In the genomic region with DNA sequence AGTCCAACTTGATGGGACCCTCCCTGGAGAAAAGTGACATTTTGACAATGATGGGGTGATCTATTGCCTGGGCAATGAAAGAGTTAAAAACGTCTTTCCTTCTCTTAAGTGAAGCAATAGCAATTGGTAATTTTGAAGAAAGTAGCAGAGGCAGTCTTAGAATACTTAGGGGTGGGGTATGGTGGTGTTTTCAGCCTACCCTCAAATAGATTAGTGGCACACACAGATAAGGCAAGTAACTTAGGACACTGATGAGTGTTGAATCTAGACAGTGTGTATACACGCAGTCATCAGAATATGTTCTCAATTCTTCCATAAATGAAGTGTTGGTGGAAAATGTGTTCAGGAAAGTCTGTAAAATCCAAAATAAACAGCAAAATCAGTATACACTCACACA, we compare ENCODE assay signal across 25 mouse cellular contexts. TPM values are rescaled to one million over a fixed set of nuclear protein-coding genes. Genes with fewer than 3 reads are reported as not detected.
DNase-seq lines count a peak whose midpoint lies in the region; ATAC-seq and TF ChIP-seq lines count a peak whose summit lies in the region.
"Had no signal": no experiment of that assay in that cellular context is flagged by ENCODE, and none has a peak within 500 bp of the region (broad histone marks: within the 10 kb centered on the region; RNA-seq: fewer than 3 reads in every experiment).

No protein-coding gene starts in this region.

- no peak for TF ChIP-seq EP300 in lung, postnatal 0 days (IDR thresholded peaks at IDR 0.05)

- 30% methylated on average over 2 of the region's 2 CpGs for WGBS in liver, embryonic 11.5 days
- WGBS in liver, embryonic 15.5 days (ENCODE audit: insufficient replicate concordance) = 20% methylated on average over 2 of the region's 2 CpGs
- 43% methylated on average over 2 of the region's 2 CpGs for WGBS in small intestine, adult 2 months
- 57% methylated on average over 2 of the region's 2 CpGs for WGBS in lung, postnatal 0 days
- 71% methylated on average over 2 of the region's 2 CpGs for WGBS in midbrain, embryonic 13.5 days
- 68% methylated on average over 2 of the region's 2 CpGs for WGBS in limb, embryonic 10.5 days

- no peak overlapping the region for H3K4me3 ChIP-seq in liver, embryonic 11.5 days (ENCODE audit: low read depth, low read length)
- peak overlapping the region; percentile 46 for H3K4me3 ChIP-seq in erythroblast, embryonic 14.5 days (replicated peaks)
- H3K4me3 ChIP-seq in liver, embryonic 15.5 days (replicated peaks) = 0 out of 2 replicates have a peak overlapping the region, but pooled peaks have one; percentile 2
- no peak overlapping the region for H3K4me3 ChIP-seq in small intestine, adult 2 months (ENCODE audit: low read depth, low read length)
- no peak overlapping the region for H3K4me3 ChIP-seq in lung, postnatal 0 days (ENCODE audit: low read depth, low read length)
- no peak overlapping the region for H3K4me3 ChIP-seq in midbrain, embryonic 13.5 days (replicated peaks)
- H3K4me3 ChIP-seq in limb, embryonic 10.5 days = no peak overlapping the region
- H3K4me3 ChIP-seq: embryonic facial prominence, embryonic 12.5 days; forebrain, embryonic 12.5 days; heart, adult 2 months; heart, embryonic 15.5 days; hindbrain, embryonic 13.5 days; midbrain, embryonic 15.5 days; neural tube, embryonic 15.5 days had no signal

- no peaks in the 10 kb centered on the region for H3K9me3 ChIP-seq in liver, embryonic 11.5 days (ENCODE audit: control insufficient read depth, low read length)
- peaks cover 4% of the 10 kb centered on the region; the same call in 1 of the 2 replicates for H3K9me3 ChIP-seq in erythroblast, embryonic 14.5 days (ENCODE audit: control insufficient read depth, low read length)
- no peaks in the 10 kb centered on the region for H3K9me3 ChIP-seq in liver, embryonic 15.5 days (replicated peaks)
- no peaks in the 10 kb centered on the region for H3K9me3 ChIP-seq in lung, postnatal 0 days (ENCODE audit: low read length)
- no peaks in the 10 kb centered on the region for H3K9me3 ChIP-seq in midbrain, embryonic 13.5 days
- H3K9me3 ChIP-seq in limb, embryonic 10.5 days (replicated peaks) = no peaks in the 10 kb centered on the region
- H3K9me3 ChIP-seq: embryonic facial prominence, embryonic 12.5 days; forebrain, embryonic 12.5 days; heart, embryonic 15.5 days; hindbrain, embryonic 13.5 days; midbrain, embryonic 15.5 days; neural tube, embryonic 15.5 days had no signal

- H3K9ac ChIP-seq in liver, embryonic 11.5 days (ENCODE audit: low read depth, low read length) = no peak overlapping the region
- peak overlapping the region; percentile 40; the same call in 1 of the 2 replicates for H3K9ac ChIP-seq in liver, embryonic 15.5 days
- no peak overlapping the region for H3K9ac ChIP-seq in lung, postnatal 0 days (replicated peaks; ENCODE audit: low read depth)
- no peak overlapping the region for H3K9ac ChIP-seq in midbrain, embryonic 13.5 days (replicated peaks)
- H3K9ac ChIP-seq: embryonic facial prominence, embryonic 12.5 days; forebrain, embryonic 12.5 days; forebrain, postnatal 0 days; heart, embryonic 15.5 days; hindbrain, embryonic 13.5 days; midbrain, embryonic 15.5 days; neural tube, embryonic 15.5 days had no signal

- no peak for DNase-seq in liver, embryonic 11.5 days (ENCODE audit: low spot score)
- no peak for DNase-seq in liver
- DNase-seq in lung, postnatal 0 days (ENCODE audit: low spot score) = no peak
- no peak for DNase-seq in limb, embryonic 10.5 days (ENCODE audit: low spot score)
- DNase-seq: adrenal gland, postnatal 36 days; cerebellum, adult 9-10 months; cerebellum, postnatal 36 days; embryo, embryonic 11 days; forebrain, postnatal 0 days; heart, adult 2 months; kidney, postnatal 10 days; layer of hippocampus, postnatal 36 days; lung, postnatal 4 days; right cerebral cortex, adult 18-20 months; right cerebral cortex, postnatal 4 days had no signal

- no peak for TF ChIP-seq POLR2A in small intestine, adult 2 months (IDR thresholded peaks at IDR 0.05; ENCODE audit: low read depth, low read length)

- peak overlapping the region; percentile 33 for H3K4me2 ChIP-seq in liver, embryonic 11.5 days
- H3K4me2 ChIP-seq in liver, embryonic 15.5 days = peak overlapping the region; percentile 61
- no peak overlapping the region for H3K4me2 ChIP-seq in lung, postnatal 0 days (replicated peaks; ENCODE audit: low read depth, low read length)
- no peak overlapping the region for H3K4me2 ChIP-seq in midbrain, embryonic 13.5 days (replicated peaks)
- H3K4me2 ChIP-seq: embryonic facial prominence, embryonic 12.5 days; forebrain, embryonic 12.5 days; heart, embryonic 15.5 days; hindbrain, embryonic 13.5 days; midbrain, embryonic 15.5 days; neural tube, embryonic 15.5 days had no signal

- H3K4me1 ChIP-seq in liver, embryonic 11.5 days (replicated peaks; ENCODE audit: control insufficient read depth, insufficient read depth, low read length) = peaks cover 42% of the 10 kb centered on the region
- H3K4me1 ChIP-seq in erythroblast, embryonic 14.5 days (ENCODE audit: control insufficient read depth) = peaks cover 96% of the 10 kb centered on the region
- peaks cover 94% of the 10 kb centered on the region for H3K4me1 ChIP-seq in liver, embryonic 15.5 days (replicated peaks)
- peaks cover 14% of the 10 kb centered on the region; the same call in 1 of the 2 replicates for H3K4me1 ChIP-seq in small intestine, adult 2 months (ENCODE audit: control insufficient read depth, insufficient read depth, insufficient read length, low read length)
- H3K4me1 ChIP-seq in lung, postnatal 0 days (ENCODE audit: insufficient read depth, low read depth, low read length) = peaks cover 2% of the 10 kb centered on the region; the same call in 1 of the 2 replicates
- peaks cover 4% of the 10 kb centered on the region for H3K4me1 ChIP-seq in midbrain, embryonic 13.5 days (replicated peaks)
- H3K4me1 ChIP-seq in limb, embryonic 10.5 days = peaks cover 5% of the 10 kb centered on the region
- H3K4me1 ChIP-seq: embryonic facial prominence, embryonic 12.5 days had no signal

- no peak for TF ChIP-seq CTCF in small intestine, adult 2 months (IDR thresholded peaks at IDR 0.05; ENCODE audit: extremely low read depth, insufficient read length, insufficient replicate concordance, low read depth, low read length)
- TF ChIP-seq CTCF in lung, postnatal 0 days (IDR thresholded peaks at IDR 0.05) = no peak

- peak; percentile 76 for ATAC-seq in liver, embryonic 11.5 days (replicated peaks; ENCODE audit: low FRiP score)
- ATAC-seq in liver, embryonic 15.5 days (ENCODE audit: insufficient read depth) = peak; percentile 65
- ATAC-seq in lung, postnatal 0 days = no peak
- ATAC-seq in midbrain, embryonic 13.5 days = no peak
- ATAC-seq: forebrain, postnatal 0 days; midbrain, embryonic 15.5 days had no signal

- peak overlapping the region; percentile 90 for H3K27ac ChIP-seq in liver, embryonic 11.5 days (ENCODE audit: low read depth, low read length)
- H3K27ac ChIP-seq in liver, embryonic 15.5 days (replicated peaks) = peak overlapping the region; percentile 99
- 0 out of 2 replicates have a peak overlapping the region, but pooled peaks have one; percentile 3 for H3K27ac ChIP-seq in small intestine, adult 2 months (ENCODE audit: insufficient read depth, low read depth, low read length)
- no peak overlapping the region for H3K27ac ChIP-seq in lung, postnatal 0 days (ENCODE audit: low read length)
- no peak overlapping the region for H3K27ac ChIP-seq in midbrain, embryonic 13.5 days
- no peak overlapping the region for H3K27ac ChIP-seq in limb, embryonic 10.5 days
- H3K27ac ChIP-seq: embryonic facial prominence, embryonic 12.5 days; forebrain, embryonic 12.5 days; heart, adult 2 months; heart, embryonic 15.5 days; hindbrain, embryonic 13.5 days; midbrain, embryonic 15.5 days; neural tube, embryonic 15.5 days had no signal

- no peaks in the 10 kb centered on the region for H3K27me3 ChIP-seq in liver, embryonic 11.5 days (replicated peaks; ENCODE audit: control insufficient read depth, insufficient read depth, low read length)
- no peaks in the 10 kb centered on the region for H3K27me3 ChIP-seq in erythroblast, embryonic 14.5 days (ENCODE audit: control insufficient read depth)
- no peaks in the 10 kb centered on the region for H3K27me3 ChIP-seq in liver, embryonic 15.5 days
- no peaks in the 10 kb centered on the region for H3K27me3 ChIP-seq in small intestine, adult 2 months (ENCODE audit: control insufficient read depth, insufficient read depth, low read length)
- H3K27me3 ChIP-seq in lung, postnatal 0 days (replicated peaks; ENCODE audit: insufficient read depth, low read length) = no peaks in the 10 kb centered on the region
- H3K27me3 ChIP-seq in midbrain, embryonic 13.5 days = no peaks in the 10 kb centered on the region
- H3K27me3 ChIP-seq in limb, embryonic 10.5 days (ENCODE audit: low read depth, poor library complexity, severe bottlenecking) = no peaks in the 10 kb centered on the region
- H3K27me3 ChIP-seq: embryonic facial prominence, embryonic 12.5 days; heart, embryonic 15.5 days; hindbrain, embryonic 13.5 days; midbrain, embryonic 15.5 days; neural tube, embryonic 15.5 days had no signal

- no peaks in the 10 kb centered on the region for H3K36me3 ChIP-seq in liver, embryonic 11.5 days (ENCODE audit: control insufficient read depth, insufficient read depth, low read length)
- H3K36me3 ChIP-seq in erythroblast, embryonic 14.5 days (ENCODE audit: control insufficient read depth) = peaks cover 21% of the 10 kb centered on the region
- no peaks in the 10 kb centered on the region for H3K36me3 ChIP-seq in liver, embryonic 15.5 days (replicated peaks)
- H3K36me3 ChIP-seq in small intestine, adult 2 months (ENCODE audit: control insufficient read depth, insufficient read depth, low read length) = no peaks in the 10 kb centered on the region
- H3K36me3 ChIP-seq in lung, postnatal 0 days (ENCODE audit: insufficient read depth, low read length) = no peaks in the 10 kb centered on the region
- H3K36me3 ChIP-seq in midbrain, embryonic 13.5 days = no peaks in the 10 kb centered on the region
- H3K36me3 ChIP-seq in limb, embryonic 10.5 days = no peaks in the 10 kb centered on the region
- H3K36me3 ChIP-seq: embryonic facial prominence, embryonic 12.5 days; forebrain, embryonic 12.5 days; heart, embryonic 15.5 days; hindbrain, embryonic 13.5 days; midbrain, embryonic 15.5 days; neural tube, embryonic 15.5 days had no signal

RNA-seq across cellular contexts. Expression of gene Rnf145, which starts 5.7 kb away (rescaled TPM):
- 74.4 and 76.3 TPM in 2 replicates for polyA plus RNA-seq in liver, embryonic 11.5 days (2014; fragmentation: Nextera tagmentation; extraction: Ambion mirVana)
- 10.3 and 13.0 TPM in 2 replicates for polyA plus RNA-seq in erythroblast, embryonic 14.5 days (2012)
- polyA plus RNA-seq in liver, embryonic 15.5 days (2015; fragmentation: Nextera tagmentation; extraction: Ambion mirVana) = 53.5 and 59.8 TPM in 2 replicates
- 41.3 and 56.0 TPM in 2 replicates for polyA plus RNA-seq in small intestine, adult 2 months (2012; rRNA removed)
- 71.9 and 79.9 TPM in 2 replicates for polyA plus RNA-seq in lung, postnatal 0 days (2015; fragmentation: Nextera tagmentation; extraction: Ambion mirVana)
- polyA plus RNA-seq in midbrain, embryonic 13.5 days (2015; fragmentation: Nextera tagmentation; extraction: Ambion mirVana) = 114 and 127 TPM in 2 replicates
- polyA plus RNA-seq in limb, embryonic 10.5 days (2016; fragmentation: Nextera tagmentation; extraction: Ambion mirVana) = 76.7 and 89.2 TPM in 2 replicates

RNA-seq across cellular contexts. Expression of gene Ublcp1, which starts 42.7 kb away (rescaled TPM):
- polyA plus RNA-seq in liver, embryonic 11.5 days (2014; fragmentation: Nextera tagmentation; extraction: Ambion mirVana) = 54.1 and 54.6 TPM in 2 replicates
- 0.53 and 0.54 TPM in 2 replicates for polyA plus RNA-seq in erythroblast, embryonic 14.5 days (2012)
- polyA plus RNA-seq in liver, embryonic 15.5 days (2015; fragmentation: Nextera tagmentation; extraction: Ambion mirVana) = 42.5 and 42.9 TPM in 2 replicates
- 1.9 and 3.1 TPM in 2 replicates for polyA plus RNA-seq in small intestine, adult 2 months (2012; rRNA removed)
- 55.5 and 60.5 TPM in 2 replicates for polyA plus RNA-seq in lung, postnatal 0 days (2015; fragmentation: Nextera tagmentation; extraction: Ambion mirVana)
- polyA plus RNA-seq in midbrain, embryonic 13.5 days (2015; fragmentation: Nextera tagmentation; extraction: Ambion mirVana) = 68.5 and 69.6 TPM in 2 replicates
- polyA plus RNA-seq in limb, embryonic 10.5 days (2016; fragmentation: Nextera tagmentation; extraction: Ambion mirVana) = 75.3 and 84.8 TPM in 2 replicates

Comparison
In these comparisons a context has a peak if more than half of its experiments do, and no peak if none do; other contexts are left out.
1. H3K4me3 ChIP-seq: peak in erythroblast, embryonic 14.5 days (single experiment) and liver, embryonic 15.5 days (single experiment); none in liver, embryonic 11.5 days (single experiment), small intestine, adult 2 months (single experiment), lung, postnatal 0 days (single experiment), midbrain, embryonic 13.5 days (single experiment) and limb, embryonic 10.5 days (single experiment).
2. ATAC-seq: peak in liver, embryonic 11.5 days (single experiment) and liver, embryonic 15.5 days (single experiment); none in lung, postnatal 0 days (single experiment) and midbrain, embryonic 13.5 days (single experiment).
3. H3K27ac ChIP-seq: peak in liver, embryonic 11.5 days (single experiment), liver, embryonic 15.5 days (single experiment) and small intestine, adult 2 months (single experiment); none in lung, postnatal 0 days (single experiment), midbrain, embryonic 13.5 days (single experiment) and limb, embryonic 10.5 days (single experiment).
4. H3K4me2 ChIP-seq: peak in liver, embryonic 11.5 days (single experiment) and liver, embryonic 15.5 days (single experiment); none in lung, postnatal 0 days (single experiment) and midbrain, embryonic 13.5 days (single experiment).
5. RNA of gene Ublcp1, which starts 42.7 kb away (polyA plus RNA-seq): 75.3 to 84.8 TPM in limb, embryonic 10.5 days, 68.5 to 69.6 TPM in midbrain, embryonic 13.5 days, 55.5 to 60.5 TPM in lung, postnatal 0 days, 54.1 to 54.6 TPM in liver, embryonic 11.5 days and 42.5 to 42.9 TPM in liver, embryonic 15.5 days; 1.9 to 3.1 TPM in small intestine, adult 2 months and 0.53 to 0.54 TPM in erythroblast, embryonic 14.5 days; every median in the first group is over 10 times any median in the second.